Mouse (Mus musculus): Measurements from ENCODE around the gene Plod3. TPM values are rescaled to one million over a fixed set of nuclear protein-coding genes. Genes with fewer than 3 reads are reported as not detected.

The Plod3 gene
- polyA plus RNA-seq, 1 experiment: 21.6 TPM

GRCm38 (mm10) chr5:136973670-136974069, 13.1 kb upstream of the Plod3 start:
- H3K27me3 ChIP-seq (ENCODE audit: control insufficient read depth, insufficient read depth, low read length): no peaks in the 10 kb centered on the region
- H3K4me1 ChIP-seq (ENCODE audit: control insufficient read depth, insufficient read depth, insufficient read length, low read length): 0 out of 2 replicates have a peak, but pooled peaks cover 1% of the 10 kb centered on the region
- TF ChIP-seq POLR2A (IDR thresholded peaks at IDR 0.05; ENCODE audit: low read depth, low read length) (no peak), CTCF (IDR thresholded peaks at IDR 0.05; ENCODE audit: extremely low read depth, insufficient read length, insufficient replicate concordance, low read depth, low read length) (no peak)
- peaks cover 38% of the 10 kb centered on the region for H3K36me3 ChIP-seq (ENCODE audit: control insufficient read depth, insufficient read depth, low read length)
- WGBS: 63% methylated on average over 8 of the region's 8 CpGs
- H3K27ac ChIP-seq (ENCODE audit: insufficient read depth, low read depth, low read length): no peak overlapping the region
- no peak overlapping the region for H3K4me3 ChIP-seq (ENCODE audit: low read depth, low read length)

- no peak overlapping the region for H3K27ac ChIP-seq (ENCODE audit: insufficient read depth, low read depth, low read length)
- peaks cover 39% of the 10 kb centered on the region for H3K36me3 ChIP-seq (ENCODE audit: control insufficient read depth, insufficient read depth, low read length)
- no peak for TF ChIP-seq POLR2A (IDR thresholded peaks at IDR 0.05; ENCODE audit: low read depth, low read length)
- TF ChIP-seq CTCF (IDR thresholded peaks at IDR 0.05; ENCODE audit: extremely low read depth, insufficient read length, insufficient replicate concordance, low read depth, low read length): no peak
- no peak overlapping the region for H3K4me3 ChIP-seq (ENCODE audit: low read depth, low read length)
- H3K27me3 ChIP-seq (ENCODE audit: control insufficient read depth, insufficient read depth, low read length): no peaks in the 10 kb centered on the region
- WGBS: 41% methylated on average over 4 of the region's 4 CpGs
- peaks cover 3% of the 10 kb centered on the region; the same call in 1 of the 2 replicates for H3K4me1 ChIP-seq (ENCODE audit: control insufficient read depth, insufficient read depth, insufficient read length, low read length)
Observed at GRCm38 (mm10) chr5:136977769-136978168, 9.1 kb upstream of the Plod3 start.

DNA sequence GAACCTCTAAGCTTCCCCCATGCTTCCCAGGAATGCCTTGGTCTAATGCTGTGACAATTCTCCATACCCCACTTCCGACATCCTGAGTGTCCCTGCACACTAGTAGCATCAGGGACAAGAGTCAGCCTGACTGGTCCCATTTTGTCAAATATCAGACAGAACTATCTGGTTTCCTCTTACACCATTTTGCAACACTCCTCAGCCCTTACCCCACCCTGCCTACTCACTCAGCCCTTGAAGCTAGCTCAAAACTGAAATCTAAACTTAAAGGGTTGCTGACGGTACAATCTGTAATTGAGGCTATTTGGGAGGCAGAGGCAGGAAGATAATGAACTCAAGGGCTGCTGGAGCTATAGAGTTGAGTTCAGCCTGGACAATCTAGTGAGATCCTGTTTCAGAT, 7.1 kb upstream of the Plod3 start:
- H3K4me3 ChIP-seq (ENCODE audit: low read depth, low read length): no peak overlapping the region
- TF ChIP-seq POLR2A (IDR thresholded peaks at IDR 0.05; ENCODE audit: low read depth, low read length) (no peak), CTCF (IDR thresholded peaks at IDR 0.05; ENCODE audit: extremely low read depth, insufficient read length, insufficient replicate concordance, low read depth, low read length) (no peak)
- H3K4me1 ChIP-seq (ENCODE audit: control insufficient read depth, insufficient read depth, insufficient read length, low read length): peaks cover 6% of the 10 kb centered on the region; the same call in 1 of the 2 replicates
- peaks cover 24% of the 10 kb centered on the region for H3K36me3 ChIP-seq (ENCODE audit: control insufficient read depth, insufficient read depth, low read length)
- no peaks in the 10 kb centered on the region for H3K27me3 ChIP-seq (ENCODE audit: control insufficient read depth, insufficient read depth, low read length)
- WGBS: 82% methylated on average over 2 of the region's 2 CpGs
- no peak overlapping the region for H3K27ac ChIP-seq (ENCODE audit: insufficient read depth, low read depth, low read length)

GRCm38 (mm10) chr5:136980974-136981373, 5.8 kb upstream of the Plod3 start:
- Histone ChIP-seq H3K27ac (ENCODE audit: insufficient read depth, low read depth, low read length) (no peak overlapping the region), H3K36me3 (ENCODE audit: control insufficient read depth, insufficient read depth, low read length) (peaks cover 14% of the 10 kb centered on the region), H3K4me3 (ENCODE audit: low read depth, low read length) (no peak overlapping the region), H3K4me1 (ENCODE audit: control insufficient read depth, insufficient read depth, insufficient read length, low read length) (peaks cover 6% of the 10 kb centered on the region), H3K27me3 (ENCODE audit: control insufficient read depth, insufficient read depth, low read length) (no peaks in the 10 kb centered on the region)
- 87% methylated on average over 8 of the region's 8 CpGs for WGBS
- TF ChIP-seq POLR2A (IDR thresholded peaks at IDR 0.05; ENCODE audit: low read depth, low read length) (no peak), CTCF (IDR thresholded peaks at IDR 0.05; ENCODE audit: extremely low read depth, insufficient read length, insufficient replicate concordance, low read depth, low read length) (peak; percentile 19; the same call in 1 of the 2 replicates)

DNA sequence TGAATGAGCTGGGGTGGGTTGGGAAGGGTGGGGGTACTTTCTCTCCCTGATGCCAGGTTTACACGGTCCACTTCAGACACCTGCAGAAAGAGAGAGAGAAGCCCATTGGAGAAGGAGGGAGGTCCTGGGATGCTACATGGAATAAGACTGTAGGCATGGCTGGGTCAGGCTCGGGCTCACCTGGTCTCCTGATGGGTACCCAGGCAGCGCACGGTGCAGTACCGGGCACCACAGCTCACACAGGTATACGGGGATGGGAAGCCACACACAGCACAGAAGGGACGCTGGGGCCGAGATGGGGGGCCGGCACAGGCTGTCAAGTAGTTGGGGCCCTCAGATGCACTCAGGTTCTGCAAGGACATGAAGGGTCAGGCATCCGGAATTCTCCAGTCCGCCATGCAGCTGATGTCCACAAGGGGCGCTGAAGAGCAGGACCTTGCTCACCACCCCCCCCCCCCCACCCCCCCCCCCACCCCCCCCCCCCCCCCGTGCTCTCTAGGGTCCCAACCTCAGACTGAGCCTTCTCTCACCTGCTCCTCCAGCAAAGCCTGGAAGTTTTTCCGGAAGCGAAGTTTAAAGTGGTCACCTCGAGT, 4.4 kb upstream of the Plod3 start:
- TF ChIP-seq POLR2A (IDR thresholded peaks at IDR 0.05; ENCODE audit: low read depth, low read length) (no peak), CTCF (IDR thresholded peaks at IDR 0.05; ENCODE audit: extremely low read depth, insufficient read length, insufficient replicate concordance, low read depth, low read length) (peak; percentile 42; the same call in 1 of the 2 replicates)
- 49% methylated on average over 16 of the region's 16 CpGs for WGBS

DNA sequence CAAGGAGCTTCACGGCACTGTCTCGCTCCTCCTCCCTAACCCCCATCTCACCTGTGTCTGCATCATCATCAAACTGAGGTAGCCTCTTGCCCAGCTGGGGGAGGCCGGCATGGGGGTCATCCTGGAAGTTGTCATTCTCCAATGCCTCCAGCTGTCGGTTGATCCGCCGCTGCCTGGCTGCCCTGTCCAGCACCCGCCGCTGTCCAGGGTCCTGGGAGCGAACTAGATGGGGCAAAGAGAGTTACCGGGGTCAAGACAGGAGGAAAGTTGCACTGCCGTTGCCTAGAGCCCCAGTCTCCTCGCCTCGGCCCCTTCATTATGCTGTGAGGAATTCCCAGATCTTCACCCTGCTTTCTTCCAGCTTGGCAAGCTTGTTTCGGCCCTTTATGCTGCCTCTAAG, 2.0 kb upstream of the Plod3 start:
- Histone ChIP-seq H3K4me1 (ENCODE audit: control insufficient read depth, insufficient read depth, insufficient read length, low read length) (peaks cover 11% of the 10 kb centered on the region), H3K27me3 (ENCODE audit: control insufficient read depth, insufficient read depth, low read length) (no peaks in the 10 kb centered on the region), H3K4me3 (ENCODE audit: low read depth, low read length) (no peak overlapping the region), H3K27ac (ENCODE audit: insufficient read depth, low read depth, low read length) (no peak overlapping the region), H3K36me3 (ENCODE audit: control insufficient read depth, insufficient read depth, low read length) (peaks cover 16% of the 10 kb centered on the region)
- no peak for TF ChIP-seq POLR2A (IDR thresholded peaks at IDR 0.05; ENCODE audit: low read depth, low read length)
- TF ChIP-seq CTCF (IDR thresholded peaks at IDR 0.05; ENCODE audit: extremely low read depth, insufficient read length, insufficient replicate concordance, low read depth, low read length): no peak
- 71% methylated on average over 14 of the region's 14 CpGs for WGBS

More for the DNA sequence above, 4.4 kb upstream of the Plod3 start:
- Histone ChIP-seq H3K4me1 (ENCODE audit: control insufficient read depth, insufficient read depth, insufficient read length, low read length) (peaks cover 9% of the 10 kb centered on the region), H3K27me3 (ENCODE audit: control insufficient read depth, insufficient read depth, low read length) (no peaks in the 10 kb centered on the region), H3K27ac (ENCODE audit: insufficient read depth, low read depth, low read length) (no peak overlapping the region), H3K36me3 (ENCODE audit: control insufficient read depth, insufficient read depth, low read length) (peaks cover 14% of the 10 kb centered on the region), H3K4me3 (ENCODE audit: low read depth, low read length) (no peak overlapping the region)

DNA sequence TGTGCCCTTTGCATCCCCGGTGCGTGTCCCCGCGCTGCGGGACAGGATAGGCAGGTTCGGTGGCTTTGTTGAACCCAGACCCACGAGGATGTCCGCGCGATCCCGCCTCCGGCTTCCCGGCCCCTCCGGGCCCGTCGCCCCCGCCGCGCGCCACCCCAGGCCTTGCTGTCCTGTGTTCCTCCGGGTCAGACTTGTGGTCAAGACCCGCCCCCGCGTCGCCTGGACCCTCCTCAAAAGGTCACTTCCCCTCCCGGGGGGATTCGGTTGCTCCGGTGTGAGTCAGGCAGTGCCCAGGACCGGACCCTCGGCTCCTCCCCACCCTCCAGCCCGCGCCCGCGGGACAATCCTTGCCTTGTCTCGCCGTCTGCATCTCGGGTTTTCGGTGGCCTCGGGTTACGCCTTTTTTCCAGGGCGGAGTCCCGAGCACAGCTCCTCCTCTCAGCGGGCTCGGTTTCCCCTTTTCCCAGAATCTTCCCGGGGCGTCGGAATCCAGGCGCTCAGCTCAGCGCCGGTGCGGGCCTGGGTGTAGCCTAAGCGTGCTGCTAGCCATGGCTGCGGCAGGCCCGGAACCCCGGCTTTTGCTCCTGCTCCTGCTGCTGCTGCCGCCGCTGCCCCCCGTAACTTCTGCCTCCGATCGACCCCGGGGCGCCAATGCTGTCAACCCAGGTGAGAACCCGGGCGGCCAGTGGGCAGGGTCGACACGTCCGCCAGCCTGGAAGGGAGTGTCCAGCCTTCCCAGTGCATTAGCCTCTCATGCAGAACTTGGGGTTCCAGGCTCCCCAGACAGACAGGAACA, 517 bp downstream of the Plod3 start:
- peak overlapping the region; percentile 75 for H3K27ac ChIP-seq (ENCODE audit: insufficient read depth, low read depth, low read length)

More for the DNA sequence above, 517 bp downstream of the Plod3 start:
- peaks cover 17% of the 10 kb centered on the region for H3K36me3 ChIP-seq (ENCODE audit: control insufficient read depth, insufficient read depth, low read length)
- H3K4me1 ChIP-seq (ENCODE audit: control insufficient read depth, insufficient read depth, insufficient read length, low read length): peaks cover 11% of the 10 kb centered on the region
- under 1% methylated on average over 67 of the region's 67 CpGs for WGBS
- peak overlapping the region; percentile 96 for H3K4me3 ChIP-seq (ENCODE audit: low read depth, low read length)
- no peaks in the 10 kb centered on the region for H3K27me3 ChIP-seq (ENCODE audit: control insufficient read depth, insufficient read depth, low read length)
- TF ChIP-seq CTCF (IDR thresholded peaks at IDR 0.05; ENCODE audit: extremely low read depth, insufficient read length, insufficient replicate concordance, low read depth, low read length): no peak
- TF ChIP-seq POLR2A (IDR thresholded peaks at IDR 0.05; ENCODE audit: low read depth, low read length): no peak
